Mouse (Mus musculus): ENCODE results near the gene Uchl3.
A peak's percentile ranks its signal among the peaks of the same experiment; 100 is the strongest.

Uchl3 gene

GRCm38 (mm10) chr14:101653581-101654525 lies at the start of gene Uchl3:
Uchl3 (plus strand) TSS chr14:101653967.
- peak; percentile 97 for DNase-seq (ENCODE audit: low read depth, low spot score)

GRCm38 (mm10) chr14:101605843-101606242 lies 47.9 kb upstream of the Uchl3 start:
- peak; percentile 35 for DNase-seq (ENCODE audit: low read depth, low spot score)

GRCm38 (mm10) chr14:101607631-101608518 lies 45.9 kb upstream of the Uchl3 start:
- DNase-seq (ENCODE audit: low read depth, low spot score), result peak; percentile 29

- DNase-seq (ENCODE audit: low read depth, low spot score), result peak; percentile 68
Measured at GRCm38 (mm10) chr14:101608519-101609368, 45.0 kb upstream of the Uchl3 start, which contains the start of gene Tbc1d4. Tbc1d4 (minus strand) TSS chr14:101609191.

GRCm38 (mm10) chr14:101610701-101611100 lies 43.1 kb upstream of the Uchl3 start:
- no peak for DNase-seq (ENCODE audit: low read depth, low spot score)

- DNase-seq (ENCODE audit: low read depth, low spot score), result no peak
Measured at GRCm38 (mm10) chr14:101613206-101613605, 40.6 kb upstream of the Uchl3 start.

- DNase-seq (ENCODE audit: low read depth, low spot score), result no peak
Measured at GRCm38 (mm10) chr14:101616178-101616577, 37.6 kb upstream of the Uchl3 start.

- DNase-seq (ENCODE audit: low read depth, low spot score), result peak; percentile 39
Measured at GRCm38 (mm10) chr14:101617680-101618079, 36.1 kb upstream of the Uchl3 start.

GRCm38 (mm10) chr14:101630548-101630947 lies 23.2 kb upstream of the Uchl3 start:
- DNase-seq (ENCODE audit: low read depth, low spot score), result no peak

GRCm38 (mm10) chr14:101635765-101636164 lies 18.0 kb upstream of the Uchl3 start:
- no peak for DNase-seq (ENCODE audit: low read depth, low spot score)

GRCm38 (mm10) chr14:101637381-101637780 lies 16.4 kb upstream of the Uchl3 start:
- no peak for DNase-seq (ENCODE audit: low read depth, low spot score)

- DNase-seq (ENCODE audit: low read depth, low spot score), result peak; percentile 93
Measured at GRCm38 (mm10) chr14:101640153-101640843, 13.5 kb upstream of the Uchl3 start, which contains the start of gene Commd6. Commd6 (minus strand) TSS chr14:101640686.

- DNase-seq (ENCODE audit: low read depth, low spot score), result no peak
Measured at GRCm38 (mm10) chr14:101644948-101645347, 8.8 kb upstream of the Uchl3 start.

GRCm38 (mm10) chr14:101650551-101650950 lies 3.2 kb upstream of the Uchl3 start:
- no peak for DNase-seq (ENCODE audit: low read depth, low spot score)

GRCm38 (mm10) chr14:101652571-101652970 lies 1.2 kb upstream of the Uchl3 start:
- no peak for DNase-seq (ENCODE audit: low read depth, low spot score)

- DNase-seq (ENCODE audit: low read depth, low spot score), result peak; percentile 39
Measured at GRCm38 (mm10) chr14:101654526-101654909, 751 bp downstream of the Uchl3 start.

- DNase-seq (ENCODE audit: low read depth, low spot score), result peak; percentile 65
Measured at GRCm38 (mm10) chr14:101656307-101656706, 2.5 kb downstream of the Uchl3 start.

GRCm38 (mm10) chr14:101661654-101662412 lies 8.1 kb downstream of the Uchl3 start:
- DNase-seq (ENCODE audit: low read depth, low spot score), result no peak

GRCm38 (mm10) chr14:101664274-101664673 lies 10.5 kb downstream of the Uchl3 start:
- no peak for DNase-seq (ENCODE audit: low read depth, low spot score)

- no peak for DNase-seq (ENCODE audit: low read depth, low spot score)
Measured at GRCm38 (mm10) chr14:101666056-101666455, 12.3 kb downstream of the Uchl3 start.
